Mouse (Mus musculus) limb, embryonic 10.5 days (tissue): ENCODE measurements around the gene Acy3. TPM values are rescaled to one million over a fixed set of nuclear protein-coding genes. Genes with fewer than 3 reads are reported as not detected.

Experiments used
- DNase-seq: peaks from one replicate; pipeline ENCODE4 v3.0.0-alpha.2; 2017; ENCODE audit warnings: low spot score
- H3K27ac ChIP-seq: fragments of 300-500 bp; sonication (generic); 2 replicates; pipeline ENCODE4 v1.5.1; 2016; ENCODE audit warnings: mild to moderate bottlenecking
- H3K27me3 ChIP-seq: fragments of 300-500 bp; sonication (generic); 2 replicates; pipeline ENCODE4 v1.6.1; 2016; ENCODE audit warnings: low read depth, mild to moderate bottlenecking; ENCODE audit not compliant: poor library complexity, severe bottlenecking
- H3K36me3 ChIP-seq: fragments of 300-500 bp; sonication (generic); 2 replicates; pipeline ENCODE4 v1.6.1; 2016; ENCODE audit warnings: mild to moderate bottlenecking, moderate library complexity
- H3K4me1 ChIP-seq: fragments of 300-500 bp; sonication (generic); 2 replicates; pipeline ENCODE4 v1.6.1; 2016
- H3K4me3 ChIP-seq: fragments of 300-500 bp; sonication (generic); 2 replicates; pipeline ENCODE4 v1.5.1; 2016; ENCODE audit warnings: mild to moderate bottlenecking, moderate library complexity
- H3K9me3 ChIP-seq: fragments of 300-500 bp; sonication (generic); replicated peaks from 2 replicates; pipeline ENCODE4 v1.6.1; 2016; ENCODE audit warnings: mild to moderate bottlenecking
- WGBS: fragments of 180-500 bp; shearing (Covaris S2); methylation state at CpG from one replicate; pipeline ENCODE4 v1.1.7; 2016; 5-methylcytosine and 5-hydroxymethylcytosine counted together
- polyA plus RNA-seq: library from polyadenylated mRNA; unstranded; fragments of >200 nt; fragmentation: Nextera tagmentation; extraction: Ambion mirVana; gene quantifications from 2 replicates; pipeline ENCODE4 v1.2.1, GENCODE M21; 2016

Gene Acy3
- polyA plus RNA-seq, 1 experiment from 2014 or later = 5.6 TPM

- Histone ChIP-seq H3K27me3 (no peaks in the 10 kb centered on the region), H3K27ac (peak overlapping the region; percentile 25), H3K36me3 (no peaks in the 10 kb centered on the region), H3K4me3 (no peak overlapping the region), H3K9me3 (no peaks in the 10 kb centered on the region), H3K4me1 (peaks cover 41% of the 10 kb centered on the region)
- 52% methylated on average over 9 of the region's 9 CpGs for WGBS
- no peak for DNase-seq
These were observed 2.7 kb upstream of the Acy3 start for GRCm38 (mm10) chr19:3983527-3984200.

GRCm38 (mm10) chr19:3985261-3985681 lies 1.1 kb upstream of the Acy3 start:
- H3K4me1 ChIP-seq = peaks cover 38% of the 10 kb centered on the region

DNA sequence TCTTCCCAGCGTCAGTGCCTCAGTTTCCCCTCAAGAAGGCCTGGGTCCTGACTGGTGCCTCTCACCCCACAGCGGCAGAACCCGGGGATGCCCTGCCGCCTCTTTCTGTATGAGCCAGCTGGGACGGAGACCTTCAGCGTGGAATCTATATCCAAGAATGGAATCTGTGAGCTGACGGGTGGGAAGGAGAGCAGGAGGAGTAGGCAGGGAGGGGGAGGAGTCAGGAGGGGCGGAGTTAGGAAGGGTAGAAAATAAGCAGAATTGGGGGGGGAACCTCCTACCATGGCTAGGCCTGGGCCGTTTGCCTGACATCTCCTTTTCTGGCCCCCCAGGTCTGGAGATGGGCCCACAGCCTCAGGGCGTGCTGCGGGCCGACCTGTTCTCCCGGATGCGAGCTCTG lies 1.7 kb downstream of the Acy3 start:
- Histone ChIP-seq H3K27ac (no peak overlapping the region), H3K36me3 (no peaks in the 10 kb centered on the region), H3K4me3 (no peak overlapping the region), H3K27me3 (0 out of 2 replicates have a peak, but pooled peaks cover 5% of the 10 kb centered on the region), H3K9me3 (no peaks in the 10 kb centered on the region), H3K4me1 (peaks cover 50% of the 10 kb centered on the region)
- no peak for DNase-seq
- 92% methylated on average over 14 of the region's 14 CpGs for WGBS

More at GRCm38 (mm10) chr19:3985261-3985681, 1.1 kb upstream of the Acy3 start:
- no peak overlapping the region for H3K4me3 ChIP-seq
- peak overlapping the region; percentile 76 for H3K27ac ChIP-seq
- no peak for DNase-seq
- H3K36me3 ChIP-seq = no peaks in the 10 kb centered on the region
- H3K27me3 ChIP-seq = no peaks in the 10 kb centered on the region
- H3K9me3 ChIP-seq = no peaks in the 10 kb centered on the region
- WGBS = 37% methylated on average over 8 of the region's 8 CpGs

DNA sequence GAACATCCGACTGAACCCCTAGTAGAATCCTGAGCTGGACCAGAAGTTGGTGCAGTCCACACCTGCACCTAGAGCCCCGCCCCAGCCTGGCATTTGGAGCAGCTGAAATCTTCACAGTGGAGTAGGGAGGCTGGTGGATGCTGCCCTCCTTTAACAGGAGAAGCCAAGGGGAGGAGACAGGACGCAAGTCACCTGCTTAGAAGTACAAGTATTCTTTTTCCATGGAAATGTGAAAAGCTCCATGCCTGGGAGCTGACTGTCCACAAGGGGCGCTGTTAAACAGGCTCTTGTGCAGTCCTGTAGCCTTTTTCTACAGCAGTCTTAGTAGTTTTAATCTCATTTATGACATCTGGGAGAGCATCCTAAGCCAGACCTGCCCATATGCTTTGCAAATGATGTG lies 2.4 kb downstream of the Acy3 start:
- DNase-seq = no peak
- Histone ChIP-seq H3K27me3 (0 out of 2 replicates have a peak, but pooled peaks cover 5% of the 10 kb centered on the region), H3K9me3 (no peaks in the 10 kb centered on the region), H3K36me3 (no peaks in the 10 kb centered on the region), H3K4me1 (peaks cover 43% of the 10 kb centered on the region), H3K27ac (no peak overlapping the region), H3K4me3 (no peak overlapping the region)
- WGBS = 86% methylated on average over 4 of the region's 4 CpGs

- Histone ChIP-seq H3K36me3 (no peaks in the 10 kb centered on the region), H3K4me1 (peaks cover 32% of the 10 kb centered on the region), H3K9me3 (no peaks in the 10 kb centered on the region), H3K27ac (no peak overlapping the region), H3K27me3 (0 out of 2 replicates have a peak, but pooled peaks cover 5% of the 10 kb centered on the region), H3K4me3 (no peak overlapping the region)
- DNase-seq = peak; percentile 53
- WGBS = 24% methylated on average over 6 of the region's 6 CpGs
These were observed 4.4 kb downstream of the Acy3 start for GRCm38 (mm10) chr19:3990804-3991203.

DNA sequence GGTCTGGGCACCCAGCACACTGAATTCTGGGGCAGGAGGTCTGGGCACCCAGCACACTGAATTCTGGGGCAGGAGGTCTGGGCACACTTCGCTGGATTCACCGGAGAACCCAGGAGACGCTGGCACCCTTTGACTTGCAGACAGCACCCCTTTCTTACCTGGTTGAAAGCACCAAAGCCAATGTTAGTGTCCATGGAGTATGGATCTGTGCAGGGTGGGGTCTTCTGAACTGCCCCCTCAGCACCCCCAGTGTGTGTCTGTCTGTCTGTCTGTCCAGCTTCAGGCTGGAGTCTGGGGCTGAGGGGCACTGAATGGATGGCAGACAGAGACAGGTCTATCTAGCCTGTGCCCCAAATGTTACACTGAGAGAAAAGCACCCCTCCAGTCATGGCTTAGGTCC lies 5.2 kb downstream of the Acy3 start:
- no peaks in the 10 kb centered on the region for H3K9me3 ChIP-seq
- H3K4me3 ChIP-seq = no peak overlapping the region
- H3K27me3 ChIP-seq = 0 out of 2 replicates have a peak, but pooled peaks cover 5% of the 10 kb centered on the region
- H3K4me1 ChIP-seq = peaks cover 24% of the 10 kb centered on the region
- no peaks in the 10 kb centered on the region for H3K36me3 ChIP-seq
- 99% methylated on average over 3 of the region's 3 CpGs for WGBS
- no peak for DNase-seq
- no peak overlapping the region for H3K27ac ChIP-seq

GRCm38 (mm10) chr19:3991966-3992365 lies 5.6 kb downstream of the Acy3 start:
- 91% methylated on average over 3 of the region's 3 CpGs for WGBS
- Histone ChIP-seq H3K27ac (no peak overlapping the region), H3K9me3 (no peaks in the 10 kb centered on the region), H3K36me3 (no peaks in the 10 kb centered on the region), H3K4me3 (no peak overlapping the region), H3K27me3 (0 out of 2 replicates have a peak, but pooled peaks cover 5% of the 10 kb centered on the region), H3K4me1 (peaks cover 20% of the 10 kb centered on the region)
- DNase-seq = no peak

DNA sequence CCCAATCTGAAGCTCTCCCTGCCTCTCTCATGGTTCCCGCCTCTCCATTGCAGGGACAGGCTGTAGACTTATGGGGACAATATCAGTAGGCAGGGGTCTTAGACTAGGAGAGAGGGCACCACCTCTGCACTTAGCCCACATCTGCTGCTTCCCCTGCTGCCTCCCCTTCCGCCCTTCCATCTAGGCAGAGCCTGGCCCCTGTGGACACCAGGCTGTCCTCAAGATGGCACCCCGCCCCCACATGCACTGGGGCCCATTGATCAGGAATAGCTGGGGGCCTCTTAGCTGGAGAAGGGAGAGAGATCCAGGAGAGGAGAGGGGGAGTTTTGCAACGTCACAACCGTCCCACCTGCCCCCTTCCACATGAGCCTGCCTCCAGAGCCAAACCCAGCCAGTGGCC lies 6.0 kb downstream of the Acy3 start, which contains the start of gene Tbx10:
Tbx10 (plus strand) TSS at position 337 of the 400 bp plus-strand sequence.
- Histone ChIP-seq H3K36me3 (no peaks in the 10 kb centered on the region), H3K9me3 (no peaks in the 10 kb centered on the region), H3K4me3 (no peak within 1 kb of the TSS), H3K27me3 (0 out of 2 replicates have a peak, but pooled peaks cover 5% of the 10 kb centered on the region), H3K4me1 (peaks cover 18% of the 10 kb centered on the region), H3K27ac (no peak within 1 kb of the TSS)
- 54% methylated on average over 5 of the region's 5 CpGs for WGBS
- no peak for DNase-seq

- H3K4me1 ChIP-seq = peaks cover 37% of the 10 kb centered on the region
- H3K27ac ChIP-seq = no peak overlapping the region
- DNase-seq = no peak
- H3K27me3 ChIP-seq = 0 out of 2 replicates have a peak, but pooled peaks cover 5% of the 10 kb centered on the region
- WGBS = 75% methylated on average over 6 of the region's 6 CpGs
- H3K4me3 ChIP-seq = no peak overlapping the region
- H3K9me3 ChIP-seq = no peaks in the 10 kb centered on the region
- H3K36me3 ChIP-seq = no peaks in the 10 kb centered on the region
These were observed 8.6 kb downstream of the Acy3 start for GRCm38 (mm10) chr19:3994932-3995331.

GRCm38 (mm10) chr19:3995505-3995904 lies 9.1 kb downstream of the Acy3 start:
- peaks cover 34% of the 10 kb centered on the region for H3K4me1 ChIP-seq
- H3K27ac ChIP-seq = no peak overlapping the region
- 0 out of 2 replicates have a peak, but pooled peaks cover 5% of the 10 kb centered on the region for H3K27me3 ChIP-seq
- WGBS = 94% methylated on average over 3 of the region's 3 CpGs
- DNase-seq = no peak
- no peak overlapping the region for H3K4me3 ChIP-seq
- no peaks in the 10 kb centered on the region for H3K36me3 ChIP-seq
- H3K9me3 ChIP-seq = no peaks in the 10 kb centered on the region

DNA sequence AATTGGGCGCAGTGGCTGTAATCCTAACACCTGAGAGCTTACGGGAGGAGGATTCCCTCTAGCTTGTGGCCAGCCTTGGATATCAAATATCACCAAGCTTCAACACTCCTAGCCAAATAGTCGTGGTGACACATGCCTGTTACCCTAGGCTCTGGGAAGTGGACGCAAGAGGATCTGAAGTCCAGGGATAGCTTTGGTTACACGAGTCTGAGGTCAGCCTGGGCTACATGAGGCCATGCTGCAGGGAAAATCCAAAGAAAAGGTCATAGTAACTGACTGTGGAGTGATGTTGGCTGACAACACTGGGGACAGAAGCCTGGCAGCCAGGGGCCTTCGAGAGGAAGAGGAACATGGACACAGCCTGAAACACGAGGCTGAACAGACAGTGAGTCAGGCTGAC lies 9.7 kb downstream of the Acy3 start:
- WGBS = 68% methylated on average over 7 of the region's 7 CpGs
- Histone ChIP-seq H3K4me1 (peaks cover 31% of the 10 kb centered on the region), H3K27ac (no peak overlapping the region), H3K27me3 (0 out of 2 replicates have a peak, but pooled peaks cover 5% of the 10 kb centered on the region), H3K36me3 (no peaks in the 10 kb centered on the region), H3K9me3 (no peaks in the 10 kb centered on the region), H3K4me3 (no peak overlapping the region)
- no peak for DNase-seq

GRCm38 (mm10) chr19:3996747-3997146 lies 10.4 kb downstream of the Acy3 start:
- Histone ChIP-seq H3K4me1 (peaks cover 37% of the 10 kb centered on the region), H3K9me3 (no peaks in the 10 kb centered on the region), H3K27me3 (0 out of 2 replicates have a peak, but pooled peaks cover 2% of the 10 kb centered on the region), H3K27ac (no peak overlapping the region), H3K4me3 (no peak overlapping the region), H3K36me3 (no peaks in the 10 kb centered on the region)
- 86% methylated on average over 8 of the region's 8 CpGs for WGBS
- DNase-seq = no peak

DNA sequence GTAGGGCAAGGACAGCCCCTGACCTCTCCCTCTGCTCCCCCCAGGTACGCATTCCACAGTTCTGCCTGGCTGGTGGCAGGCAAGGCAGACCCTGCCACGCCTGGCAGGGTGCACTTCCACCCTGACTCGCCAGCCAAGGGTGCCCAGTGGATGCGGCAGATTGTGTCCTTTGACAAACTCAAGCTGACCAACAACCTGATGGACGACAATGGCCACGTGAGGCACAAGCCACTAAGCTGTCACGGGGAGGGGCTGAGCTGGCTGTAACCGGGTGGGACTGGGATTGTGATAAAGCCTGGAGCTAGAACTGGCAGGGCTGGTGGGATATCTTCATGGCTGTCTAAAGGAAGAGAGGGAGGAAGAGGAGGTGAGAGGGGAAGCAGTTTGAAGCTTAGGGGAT lies 10.9 kb downstream of the Acy3 start:
- Histone ChIP-seq H3K4me1 (peaks cover 39% of the 10 kb centered on the region), H3K9me3 (no peaks in the 10 kb centered on the region), H3K27ac (no peak overlapping the region), H3K27me3 (no peaks in the 10 kb centered on the region), H3K36me3 (no peaks in the 10 kb centered on the region), H3K4me3 (no peak overlapping the region)
- WGBS = 68% methylated on average over 8 of the region's 8 CpGs
- DNase-seq = no peak
